Mouse (Mus musculus) ovary, postnatal 14 days (tissue): ENCODE results near the gene Ice2.

ENCODE experiments used
- DNase-seq: peaks from one replicate; pipeline ENCODE4 v3.0.0; 2022; ENCODE audit warnings: low spot score

The Ice2 gene

GRCm38 (mm10) chr9:69397760-69398452 is at the start of gene Ice2:
Gene Ice2, plus strand, starts transcription at chr9:69397906.
- peak; percentile 67 for DNase-seq

DNA sequence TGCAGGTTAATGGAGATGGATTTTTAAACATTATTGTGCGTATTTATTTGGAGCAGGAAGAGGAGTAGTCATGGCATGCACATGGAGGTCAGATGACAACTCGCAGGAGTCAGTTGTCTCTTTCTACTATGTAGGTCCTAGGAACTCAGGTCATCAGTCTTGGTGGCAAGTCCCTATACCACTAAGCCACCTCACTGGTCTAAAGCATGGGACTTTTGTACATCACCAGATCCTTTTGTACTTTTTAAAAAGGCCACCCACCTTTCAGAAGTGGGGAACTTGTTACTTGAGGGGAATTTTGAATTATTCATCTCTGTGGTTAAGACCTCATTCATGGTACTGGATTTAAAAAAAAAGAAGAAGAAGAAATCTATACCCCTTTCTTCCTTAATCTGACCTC is 48.2 kb upstream of the Ice2 start:
- no peak for DNase-seq

GRCm38 (mm10) chr9:69354228-69354627 is 43.5 kb upstream of the Ice2 start:
- no peak for DNase-seq

- DNase-seq, result peak; percentile 43
Observed at GRCm38 (mm10) chr9:69357834-69358233, 39.9 kb upstream of the Ice2 start.

DNA sequence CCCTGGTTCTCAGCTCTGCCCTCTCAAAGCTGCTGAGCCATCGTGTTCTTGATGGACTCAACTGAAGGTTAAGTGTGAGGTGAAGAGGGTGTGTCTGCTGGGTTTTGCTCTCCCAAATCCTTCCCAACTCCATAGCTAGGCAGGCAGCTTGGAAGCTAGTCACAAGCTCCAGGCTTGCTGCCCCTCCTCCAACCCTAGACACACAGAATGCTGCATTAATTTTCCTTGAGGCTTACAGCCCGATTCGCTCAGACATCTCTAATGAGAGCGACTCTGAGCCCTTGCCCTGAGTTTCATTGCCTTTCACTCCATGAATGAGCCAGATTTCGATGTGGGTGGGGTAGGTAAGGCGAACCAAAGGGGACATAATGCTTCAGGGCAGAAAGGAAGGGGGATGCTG is 38.9 kb upstream of the Ice2 start:
- no peak for DNase-seq

- no peak for DNase-seq
Observed at GRCm38 (mm10) chr9:69361951-69362445, 35.7 kb upstream of the Ice2 start.

DNA sequence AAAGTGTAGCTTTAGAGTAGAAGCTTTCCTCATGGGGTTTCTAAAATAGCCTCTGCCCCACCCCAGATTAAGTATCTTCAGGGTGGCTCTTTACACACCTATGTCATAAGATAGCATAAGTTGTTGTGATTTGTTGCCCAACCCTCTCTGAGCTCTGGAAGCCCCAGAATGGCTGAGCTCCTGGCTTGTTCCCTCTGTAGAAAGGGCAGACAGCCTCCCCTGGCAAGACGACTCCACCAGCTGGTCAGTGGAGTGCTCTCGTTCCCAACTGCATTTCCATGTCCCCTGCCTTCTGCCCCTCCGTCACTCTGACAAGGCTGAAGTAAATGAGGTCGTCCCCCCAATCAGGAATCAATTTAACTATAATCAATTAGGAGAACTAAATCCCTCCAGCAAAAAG is 34.9 kb upstream of the Ice2 start:
- DNase-seq, result no peak

DNA sequence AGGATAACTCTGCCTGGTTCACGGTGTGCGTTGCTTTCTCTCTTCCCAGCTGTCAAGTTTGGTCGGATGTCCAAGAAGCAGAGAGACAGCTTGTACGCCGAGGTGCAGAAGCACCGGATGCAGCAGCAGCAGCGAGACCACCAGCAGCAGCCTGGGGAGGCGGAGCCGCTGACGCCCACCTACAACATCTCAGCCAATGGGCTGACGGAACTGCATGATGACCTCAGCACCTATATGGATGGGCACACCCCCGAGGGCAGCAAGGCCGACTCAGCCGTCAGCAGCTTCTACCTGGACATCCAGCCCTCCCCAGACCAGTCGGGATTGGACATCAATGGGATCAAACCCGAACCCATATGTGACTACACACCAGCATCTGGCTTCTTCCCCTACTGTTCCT is 33.6 kb upstream of the Ice2 start:
- DNase-seq, result no peak

DNA sequence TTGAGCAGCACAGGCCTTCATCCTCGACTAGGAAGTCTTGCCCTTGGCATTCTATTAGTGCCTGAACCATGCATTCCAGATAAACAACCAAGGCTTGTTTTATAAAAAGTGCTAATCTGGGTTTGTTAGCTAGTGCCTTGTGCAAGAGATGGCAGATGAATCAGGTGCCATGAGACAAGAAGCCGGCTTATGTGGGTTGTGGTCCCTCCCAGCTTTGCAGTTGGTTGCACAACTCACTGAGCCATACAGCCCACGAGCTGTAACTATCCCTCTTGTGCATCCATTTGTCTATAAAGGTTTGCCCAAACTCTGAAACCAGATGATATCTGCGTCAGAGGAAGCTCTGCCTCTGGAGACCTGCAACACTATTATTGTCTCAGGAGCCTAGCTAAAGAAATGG is 30.7 kb upstream of the Ice2 start:
- DNase-seq, result no peak

- peak; percentile 56 for DNase-seq
Observed at GRCm38 (mm10) chr9:69368071-69368470, 29.6 kb upstream of the Ice2 start.

GRCm38 (mm10) chr9:69371046-69371724 is 26.5 kb upstream of the Ice2 start:
- DNase-seq, result no peak

DNA sequence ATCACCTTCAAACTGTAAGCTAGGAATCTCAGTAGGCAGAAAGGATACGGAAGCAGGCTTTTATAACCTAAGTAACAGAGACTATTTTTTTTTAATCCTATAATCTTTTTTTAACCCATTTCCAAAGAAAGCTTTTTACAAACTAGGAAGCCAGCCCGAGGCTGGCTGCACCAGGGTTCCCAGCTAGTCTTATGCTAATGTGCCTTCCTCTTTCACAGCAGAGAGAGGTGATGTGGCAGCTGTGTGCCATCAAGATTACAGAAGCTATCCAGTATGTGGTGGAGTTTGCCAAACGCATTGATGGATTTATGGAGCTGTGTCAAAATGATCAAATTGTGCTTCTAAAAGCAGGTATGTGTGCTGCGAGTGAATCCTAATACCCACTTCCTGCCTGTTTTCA is 24.8 kb upstream of the Ice2 start:
- DNase-seq, result no peak

GRCm38 (mm10) chr9:69376982-69377653 is 20.6 kb upstream of the Ice2 start:
- DNase-seq, result no peak

DNA sequence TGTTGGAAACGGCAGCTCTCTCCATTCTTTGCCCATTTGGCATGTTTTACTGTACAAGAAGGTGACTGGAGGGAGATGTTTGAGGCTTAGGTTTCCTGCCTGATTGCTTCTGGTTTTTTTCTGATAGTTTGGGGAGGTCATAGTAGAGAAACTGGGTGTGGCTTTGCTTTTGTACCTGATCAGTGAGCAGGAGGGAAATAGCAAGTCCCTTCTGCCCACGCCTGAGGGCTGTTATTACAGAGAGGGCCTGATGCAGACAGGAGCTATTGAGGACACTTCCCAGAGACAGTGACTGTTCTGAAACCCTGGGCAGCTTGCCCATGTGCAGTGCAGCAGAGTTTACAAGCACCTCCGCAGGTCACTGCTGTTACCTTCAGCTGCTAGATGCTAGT is 20.1 kb upstream of the Ice2 start:
- DNase-seq, result no peak

- no peak for DNase-seq
Observed at GRCm38 (mm10) chr9:69380546-69380945, 17.2 kb upstream of the Ice2 start.

GRCm38 (mm10) chr9:69381741-69382140 is 16.0 kb upstream of the Ice2 start:
- no peak for DNase-seq

DNA sequence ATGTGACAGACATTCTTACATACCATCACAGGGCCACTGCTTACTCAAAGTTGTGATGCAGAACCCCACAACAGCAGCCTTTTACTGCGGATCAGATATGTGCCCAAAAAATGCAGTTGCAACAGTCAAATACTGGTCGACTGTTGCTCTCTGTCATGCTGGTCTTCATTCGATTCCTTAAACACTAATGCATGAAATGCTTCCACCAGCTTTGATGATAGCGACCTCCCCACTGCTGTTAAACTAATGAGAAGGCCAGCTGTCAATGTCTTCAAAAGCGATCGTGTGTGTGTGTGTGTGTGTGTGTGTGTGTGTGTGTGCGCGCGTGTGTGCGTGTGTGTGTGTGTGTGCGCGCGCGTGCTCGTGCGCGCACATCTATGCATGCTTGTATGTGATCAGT is 13.2 kb upstream of the Ice2 start:
- no peak for DNase-seq

DNA sequence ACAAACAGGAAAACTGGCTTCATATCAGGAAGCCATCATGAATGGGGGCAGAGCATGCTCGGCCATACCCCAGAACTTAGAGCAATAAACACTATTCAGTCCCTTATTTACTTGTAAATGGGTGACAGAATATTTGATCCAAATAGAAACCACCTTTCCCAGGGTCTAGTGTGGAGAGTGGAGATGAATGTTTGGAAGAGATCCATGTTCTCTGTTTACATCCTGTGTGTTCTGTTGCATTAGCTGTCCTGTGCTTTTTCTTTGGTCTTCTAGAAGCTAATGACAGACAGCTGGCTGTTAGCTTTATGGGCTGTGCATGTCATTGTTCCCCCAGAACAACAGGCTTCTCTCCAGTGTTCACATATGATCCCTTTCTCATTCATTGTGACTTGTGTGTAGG is 12.8 kb upstream of the Ice2 start:
- no peak for DNase-seq

- DNase-seq, result no peak
Observed at GRCm38 (mm10) chr9:69387296-69387695, 10.4 kb upstream of the Ice2 start.

DNA sequence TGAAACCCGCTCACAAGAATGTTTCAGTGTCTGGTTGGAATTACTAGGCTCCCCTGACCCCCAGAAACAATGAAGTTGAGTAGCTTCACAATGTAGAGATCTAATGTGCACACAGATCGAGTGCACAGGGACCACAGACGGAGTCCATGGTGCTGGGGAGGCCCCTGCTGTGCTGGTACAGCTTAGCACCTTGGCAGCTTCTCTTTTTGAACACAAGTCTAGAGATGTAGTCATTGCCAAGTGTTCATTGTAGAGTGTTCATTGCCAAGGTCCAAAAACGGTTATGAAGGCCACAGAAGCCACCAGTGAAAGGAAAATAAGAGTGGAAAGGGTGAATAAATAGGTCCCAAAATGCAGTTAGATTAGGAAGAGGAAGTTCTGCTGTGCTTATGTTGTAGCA is 7.1 kb upstream of the Ice2 start:
- DNase-seq, result no peak

GRCm38 (mm10) chr9:69394234-69394633 is 3.5 kb upstream of the Ice2 start:
- DNase-seq, result no peak

GRCm38 (mm10) chr9:69397432-69397759 is 310 bp upstream of the Ice2 start:
- DNase-seq, result no peak

- no peak for DNase-seq
Observed at GRCm38 (mm10) chr9:69398453-69398850, 746 bp downstream of the Ice2 start.
